Mouse (Mus musculus): Measurements from ENCODE around the gene Lage3.
"Not testable (repeated sequence)": the region's sequence is repeated elsewhere in the genome, so short reads cannot be mapped to it uniquely, and the experiment has no call there.

Gene Lage3

GRCm38 (mm10) chrX:74353467-74353770, at the start of gene Lage3:
TSS of gene Lage3 (minus strand) at chrX:74353618.
- DNase-seq (ENCODE audit: low spot score), result peak; percentile 79

DNA sequence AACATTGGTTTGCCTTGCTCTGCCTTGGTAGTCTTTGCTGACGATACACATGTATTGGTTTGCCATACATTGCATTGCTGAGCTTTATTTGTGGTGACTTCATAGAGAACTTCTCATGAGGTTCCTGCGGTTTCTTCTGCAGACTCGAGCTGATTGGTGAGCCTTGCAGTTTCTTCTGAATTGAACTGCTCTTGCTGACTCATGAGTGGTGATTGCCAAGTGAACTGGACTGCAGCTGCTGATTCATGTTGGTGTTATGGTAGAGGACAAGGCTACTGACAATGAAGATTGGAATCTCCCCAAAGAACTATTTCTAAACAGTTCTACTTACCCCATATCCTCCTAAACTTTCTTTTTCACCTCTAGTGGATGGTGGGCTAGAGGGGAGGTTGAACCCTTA, 46.7 kb upstream of the Lage3 start:
- no peak for DNase-seq (ENCODE audit: low spot score)

DNA sequence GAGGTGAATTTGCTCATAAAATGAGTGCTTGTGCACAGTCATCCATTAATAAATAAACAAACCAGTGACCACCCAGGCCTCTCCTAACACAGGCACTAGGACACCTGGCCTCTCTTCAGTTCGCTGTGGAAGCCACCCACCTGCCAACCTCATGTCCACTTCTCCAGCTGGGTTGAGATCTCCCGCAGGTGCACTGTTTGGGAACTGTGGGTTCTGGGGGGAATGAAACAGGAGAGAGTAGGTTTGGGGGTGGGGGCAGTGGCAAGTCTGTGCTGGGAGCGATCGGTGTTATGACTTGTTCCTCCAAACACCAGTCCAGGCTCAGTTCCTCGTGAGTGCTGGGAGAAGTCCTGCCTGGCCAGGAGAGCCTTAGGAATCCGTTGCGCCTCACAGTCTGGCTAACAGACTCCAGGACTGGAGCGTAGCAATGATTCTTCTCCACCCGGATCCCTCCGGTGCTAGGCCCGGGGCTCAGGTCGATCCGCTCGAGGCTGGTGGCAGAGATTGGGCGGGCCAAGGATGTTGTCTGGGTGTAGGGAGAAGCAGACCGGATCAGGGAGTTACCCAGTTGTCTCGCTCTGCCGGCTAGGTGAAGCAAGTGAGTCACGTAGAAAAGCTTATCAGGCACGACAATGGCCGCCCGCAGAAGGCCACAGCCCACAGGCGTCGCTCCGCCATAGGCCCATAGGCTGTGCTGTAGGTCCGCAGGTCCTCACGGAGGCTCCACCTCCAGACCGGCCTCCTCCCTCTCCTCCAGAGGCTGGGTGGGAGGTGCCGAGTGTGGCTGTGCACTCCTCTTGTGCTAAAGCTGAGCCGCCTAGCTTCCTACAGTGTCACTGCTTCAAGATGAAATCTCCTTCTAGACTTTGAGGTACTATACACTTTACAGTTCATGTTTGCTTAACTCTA, 39.4 kb upstream of the Lage3 start, which contains the start of the genes Fam3a and Ikbkg:
Fam3a (minus strand) TSS at position 738 of the 909 bp plus-strand sequence.
Ikbkg (plus strand) TSS at position 756 of the 909 bp plus-strand sequence.
- peak; percentile 80 for DNase-seq (ENCODE audit: low spot score)

DNA sequence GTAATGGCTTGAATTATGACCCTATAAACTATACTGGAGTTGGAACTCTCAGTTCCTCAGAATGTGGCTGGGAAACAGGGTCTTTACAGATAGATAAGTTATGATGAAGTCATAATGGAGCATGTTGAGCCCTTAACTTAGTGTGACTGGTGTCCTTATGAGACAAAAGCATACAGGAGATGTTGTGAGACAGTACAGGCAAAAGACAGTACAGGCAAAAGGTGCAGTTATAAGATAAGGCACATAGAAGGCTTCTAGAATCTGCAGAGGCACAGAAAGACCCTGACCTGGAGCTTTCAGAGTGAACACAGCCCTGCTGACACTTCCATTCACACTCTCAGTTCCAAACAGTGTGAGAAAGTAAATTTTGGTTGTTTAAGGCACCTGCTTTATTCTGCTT, 34.7 kb upstream of the Lage3 start:
- no peak for DNase-seq (ENCODE audit: low spot score)

GRCm38 (mm10) chrX:74384451-74384850, 31.0 kb upstream of the Lage3 start:
- DNase-seq (ENCODE audit: low spot score), result no peak

DNA sequence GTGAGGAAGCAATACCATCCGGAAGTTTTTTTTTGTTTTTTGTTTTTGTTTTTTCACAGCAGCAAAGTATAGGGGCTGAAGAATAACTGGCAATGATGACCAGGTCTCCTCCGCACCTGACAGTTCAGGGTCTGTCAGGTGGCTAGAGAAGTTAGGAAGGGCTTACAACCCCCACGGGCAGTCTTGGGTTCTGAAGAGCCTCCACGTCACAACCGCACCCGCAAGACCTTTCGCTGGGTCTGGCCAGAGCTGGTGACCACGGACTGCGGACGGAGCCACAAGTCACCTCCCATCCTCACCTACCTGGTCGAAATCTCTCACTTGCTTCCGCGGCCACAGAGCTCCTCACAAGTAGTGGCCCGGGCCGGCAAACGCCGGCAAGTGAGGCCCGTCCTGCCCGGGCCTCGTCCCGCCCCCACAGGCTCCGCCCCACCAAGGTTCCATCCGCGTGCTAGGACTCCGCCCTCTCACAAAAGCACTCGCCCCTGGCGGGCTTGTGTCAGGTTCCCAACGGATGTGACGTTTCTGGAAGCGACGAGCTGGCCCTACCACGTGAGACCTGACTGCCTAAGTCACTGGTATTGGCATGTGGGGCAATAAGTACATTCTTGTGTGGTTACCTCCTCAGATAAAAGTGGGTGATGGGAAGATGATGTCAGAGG, 19.6 kb upstream of the Lage3 start, which contains the start of the genes Ubl4a and Slc10a3:
Ubl4a (minus strand) TSS at position 331 of the 662 bp plus-strand sequence.
Slc10a3 (minus strand) TSS at position 462 of the 662 bp plus-strand sequence.
- peak; percentile 86 for DNase-seq (ENCODE audit: low spot score)

GRCm38 (mm10) chrX:74368209-74368909, 14.9 kb upstream of the Lage3 start:
- peak; percentile 73 for DNase-seq (ENCODE audit: low spot score)

DNA sequence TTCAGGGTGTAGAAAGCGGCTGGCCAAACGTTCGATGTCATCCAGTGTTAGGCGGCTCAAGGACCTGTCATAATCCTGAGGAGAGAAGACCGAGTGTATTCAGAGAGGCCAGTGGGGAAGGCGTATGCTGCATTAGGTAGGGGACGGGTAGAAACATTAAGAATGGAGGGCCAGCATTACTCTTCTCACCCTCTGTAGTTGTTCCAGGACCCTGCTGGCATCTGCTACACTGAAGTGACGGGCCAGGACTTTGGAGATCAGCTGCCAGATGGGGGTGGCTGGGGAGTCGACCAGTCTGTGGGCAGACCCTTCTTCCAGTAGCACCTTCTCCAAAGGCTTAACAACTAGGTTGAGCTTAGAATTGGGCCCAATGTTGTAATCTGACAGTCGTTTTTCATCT, 14.1 kb upstream of the Lage3 start:
- no peak for DNase-seq (ENCODE audit: low spot score)

DNA sequence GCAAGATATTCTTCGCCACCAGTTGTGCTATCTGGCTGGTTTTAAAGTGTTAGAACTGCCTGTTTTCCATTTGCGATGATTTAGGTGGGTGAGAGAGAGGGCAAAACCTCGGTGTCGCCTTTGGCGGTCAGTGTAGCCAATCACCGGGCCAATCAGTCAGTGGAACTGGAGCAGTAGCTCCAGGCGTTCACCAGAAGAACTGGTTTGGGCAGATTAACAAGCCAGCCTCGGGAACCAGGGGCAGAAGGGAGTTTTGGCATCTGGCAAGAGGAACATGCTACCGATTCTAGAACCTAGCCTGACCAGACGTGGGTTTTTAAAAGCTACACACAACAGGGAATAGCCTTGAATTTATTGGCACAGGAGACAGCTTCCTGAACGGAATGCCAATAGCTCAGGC, 5.8 kb upstream of the Lage3 start:
- no peak for DNase-seq (ENCODE audit: low spot score)

GRCm38 (mm10) chrX:74357069-74357468, 3.7 kb upstream of the Lage3 start:
- not testable (repeated sequence) for DNase-seq (ENCODE audit: low spot score)

DNA sequence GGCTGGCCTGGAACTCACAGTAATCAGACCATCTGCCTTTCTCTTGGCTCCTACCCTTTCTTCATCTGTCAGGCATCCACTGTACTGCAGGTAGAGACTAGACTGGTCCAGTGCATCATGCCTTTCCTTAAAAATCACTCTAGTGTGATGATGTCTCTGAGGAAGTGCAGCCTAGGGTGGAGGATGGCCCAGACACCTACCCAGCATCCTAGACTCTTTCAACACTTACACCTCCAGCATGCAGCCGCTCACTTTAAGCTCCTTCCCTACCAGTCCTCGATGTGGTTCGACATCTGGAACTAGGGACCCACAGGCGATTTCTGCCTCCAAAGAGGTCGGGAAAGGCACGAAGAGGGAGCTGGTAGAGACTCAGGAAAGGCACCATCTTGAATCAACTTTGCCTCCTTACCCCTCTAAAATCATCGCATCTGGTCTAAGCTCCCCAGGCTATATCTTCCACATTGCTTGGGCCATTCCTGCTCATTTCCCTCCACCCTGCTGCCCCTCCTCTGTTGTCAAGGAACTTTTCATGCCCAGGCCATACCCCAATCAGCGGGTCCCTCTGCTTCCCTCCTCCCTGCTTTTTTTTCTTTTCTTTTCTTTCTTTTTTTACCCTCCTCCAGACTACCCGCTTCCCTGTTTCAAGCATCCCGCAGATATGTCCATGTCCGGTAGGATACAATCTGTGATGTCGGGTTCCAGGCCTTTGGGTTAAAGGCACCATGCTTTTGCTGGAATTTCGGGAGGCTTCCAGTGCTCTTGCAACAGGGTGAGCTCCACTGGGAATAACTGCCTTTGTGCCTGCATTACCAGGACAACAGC, 562 bp downstream of the Lage3 start:
- DNase-seq (ENCODE audit: low spot score), result no peak

GRCm38 (mm10) chrX:74330166-74330930, 23.1 kb downstream of the Lage3 start:
- DNase-seq (ENCODE audit: low spot score), result no peak

GRCm38 (mm10) chrX:74329215-74329671, 24.2 kb downstream of the Lage3 start:
- DNase-seq (ENCODE audit: low spot score), result no peak

- DNase-seq (ENCODE audit: low spot score), result peak; percentile 64
Measured at GRCm38 (mm10) chrX:74328725-74329161, 24.7 kb downstream of the Lage3 start, which contains the start of gene Plxna3. TSS of gene Plxna3 (plus strand) at chrX:74329066.

GRCm38 (mm10) chrX:74312540-74313464, 40.6 kb downstream of the Lage3 start, which contains the start of gene Fam50a:
TSS of gene Fam50a (plus strand) at chrX:74313033.
- DNase-seq (ENCODE audit: low spot score), result peak; percentile 86

- peak; percentile 63 for DNase-seq (ENCODE audit: low spot score)
Measured at GRCm38 (mm10) chrX:74304867-74305700, 48.3 kb downstream of the Lage3 start, which contains the start of gene Gdi1. TSS of gene Gdi1 (plus strand) at chrX:74304998.
